Mouse (Mus musculus) central nervous system, embryonic 18 days (tissue): Measurements from ENCODE around the gene Imp3. TPM values are rescaled to one million over a fixed set of nuclear protein-coding genes. Genes with fewer than 3 reads are reported as not detected.

Source experiments
- polyA plus RNA-seq: library from polyadenylated mRNA; depleted of rRNA; stranded (reverse); fragments of >200 nt; gene quantifications from 2 replicates; pipeline ENCODE4 v1.2.3, GENCODE M21; 2012; rRNA removed

Imp3 gene
- polyA plus RNA-seq, result 131 and 137 TPM in 2 replicates

DNA sequence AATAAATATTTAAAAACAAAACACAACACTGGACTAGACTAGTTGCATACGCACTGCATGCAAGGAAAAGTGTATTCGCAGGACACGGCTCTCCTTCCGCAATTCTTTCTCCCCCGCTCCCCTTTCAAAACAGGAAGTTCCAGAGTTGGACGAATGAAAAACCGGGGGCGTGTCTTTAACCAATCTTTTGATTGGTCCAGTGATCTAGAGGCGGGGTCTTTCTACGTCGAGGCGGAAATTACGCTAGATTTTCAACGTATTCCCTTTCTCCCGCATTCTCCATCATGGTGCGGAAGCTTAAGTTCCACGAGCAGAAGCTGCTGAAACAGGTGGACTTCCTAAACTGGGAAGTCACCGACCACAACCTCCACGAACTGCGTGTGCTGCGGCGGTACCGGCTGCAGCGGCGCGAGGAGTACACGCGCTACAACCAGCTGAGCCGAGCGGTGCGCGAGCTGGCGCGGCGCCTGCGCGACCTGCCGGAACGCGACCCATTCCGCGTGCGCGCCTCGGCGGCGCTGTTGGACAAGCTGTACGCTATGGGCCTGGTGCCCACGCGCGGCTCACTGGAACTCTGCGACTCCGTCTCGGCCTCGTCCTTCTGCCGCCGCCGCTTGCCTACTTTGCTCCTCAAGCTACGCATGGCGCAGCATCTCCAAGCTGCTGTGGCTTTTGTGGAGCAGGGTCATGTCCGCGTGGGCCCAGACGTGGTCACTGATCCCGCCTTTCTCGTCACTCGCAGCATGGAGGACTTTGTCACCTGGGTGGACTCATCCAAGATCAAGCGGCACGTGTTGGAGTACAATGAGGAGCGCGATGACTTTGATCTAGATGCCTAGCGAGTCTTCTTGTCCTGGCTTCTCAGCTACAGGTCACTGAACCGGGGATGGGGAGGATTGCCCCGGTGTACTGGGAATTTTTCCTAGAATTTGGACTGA is at the start of gene Imp3:
TSS of gene Imp3 (plus strand) at position 253 of the 938 bp plus-strand sequence.

GRCm38 (mm10) chr9:56928041-56928811 is 9.0 kb upstream of the Imp3 start, which contains the start of gene Snx33:
Snx33 (minus strand) TSS chr9:56928371.

DNA sequence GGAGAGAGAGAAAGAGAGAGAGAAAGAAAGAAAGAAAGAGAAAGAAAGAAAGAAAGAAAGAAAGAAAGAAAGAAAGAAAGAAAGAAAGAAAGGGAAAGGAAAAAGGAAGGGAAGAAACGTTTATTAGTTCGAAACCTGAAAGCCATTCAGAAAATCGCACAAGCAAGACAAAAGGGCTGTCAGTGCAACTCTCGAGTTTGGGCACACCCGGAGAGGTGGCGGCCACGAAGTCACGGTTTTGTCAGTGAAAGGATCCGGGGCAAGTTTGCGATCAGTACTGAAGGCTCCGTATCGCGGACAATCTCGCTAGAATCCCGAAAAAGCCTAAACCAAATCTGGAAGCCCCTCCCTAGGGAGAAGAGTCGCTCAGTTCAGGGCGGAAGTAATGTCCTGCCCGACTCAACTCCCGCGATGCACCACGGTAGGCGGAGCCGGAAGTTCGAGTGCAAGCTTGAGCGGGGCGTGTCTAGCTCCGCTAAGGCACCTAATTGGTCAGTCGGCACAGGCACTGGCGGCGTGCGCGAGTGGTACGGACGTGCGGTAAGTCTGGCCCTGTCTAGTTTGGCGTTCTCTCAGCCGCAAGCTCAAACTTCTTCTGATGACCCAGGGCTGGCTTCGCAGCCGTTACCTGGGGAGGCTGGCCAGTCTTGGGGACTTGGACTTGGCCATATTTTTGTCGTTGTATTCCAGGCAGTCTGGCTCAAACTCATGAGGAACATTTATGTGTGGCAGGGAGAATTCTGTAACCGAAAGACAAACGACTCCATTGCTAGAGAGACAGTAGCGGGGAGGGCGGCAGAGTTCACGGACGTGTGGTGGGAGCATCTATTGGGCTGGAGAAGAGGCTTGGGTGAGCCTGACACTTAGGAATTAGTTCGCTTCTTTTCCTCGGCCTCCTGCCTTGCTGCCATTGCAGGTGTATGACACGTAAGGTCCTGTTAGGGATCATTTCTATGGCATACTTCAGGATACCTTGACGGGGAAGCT is 13.4 kb downstream of the Imp3 start, which contains the start of gene Snupn:
TSS of gene Snupn (plus strand) at position 465 of the 987 bp plus-strand sequence.

Other genes starting within 250 kb of the Imp3 start
- 202 and 209 TPM in 2 replicates for gene Lingo1, start 141.0 kb upstream of the Imp3 start, polyA plus RNA-seq
- 0.14 and 0.47 TPM in 2 replicates for gene Odf3l1, start 72.8 kb upstream of the Imp3 start, polyA plus RNA-seq
- gene Cspg4, start 72.4 kb upstream of the Imp3 start, polyA plus RNA-seq, result 7.8 and 8.9 TPM in 2 replicates
- 2.0 and 2.1 TPM in 2 replicates for gene Snx33, start 9.1 kb upstream of the Imp3 start, polyA plus RNA-seq
- 16.7 and 19.5 TPM in 2 replicates for gene Snupn, start 13.4 kb downstream of the Imp3 start, polyA plus RNA-seq
- gene Ptpn9, start 57.4 kb downstream of the Imp3 start, polyA plus RNA-seq, result 44.1 and 45.8 TPM in 2 replicates
- 38.4 and 47.6 TPM in 2 replicates for gene Sin3a, start 134.6 kb downstream of the Imp3 start, polyA plus RNA-seq
- gene Man2c1, start 193.2 kb downstream of the Imp3 start, polyA plus RNA-seq, result 246 and 257 TPM in 2 replicates
- gene Neil1, start 210.8 kb downstream of the Imp3 start, polyA plus RNA-seq, result 12.9 and 13.8 TPM in 2 replicates
- gene Commd4, start 220.9 kb downstream of the Imp3 start, polyA plus RNA-seq, result 238 and 247 TPM in 2 replicates